Mouse (Mus musculus) cerebellum, postnatal 4 days (tissue): Measurements from ENCODE around the gene Pigx.

Experiments used
- DNase-seq, 2 experiments: peaks; one replicate each; pipeline ENCODE4 v3.0.0; 2022; ENCODE audit warnings: low spot score in 2 of 2, mixed read lengths in 1 of 2

The Pigx gene

DNA sequence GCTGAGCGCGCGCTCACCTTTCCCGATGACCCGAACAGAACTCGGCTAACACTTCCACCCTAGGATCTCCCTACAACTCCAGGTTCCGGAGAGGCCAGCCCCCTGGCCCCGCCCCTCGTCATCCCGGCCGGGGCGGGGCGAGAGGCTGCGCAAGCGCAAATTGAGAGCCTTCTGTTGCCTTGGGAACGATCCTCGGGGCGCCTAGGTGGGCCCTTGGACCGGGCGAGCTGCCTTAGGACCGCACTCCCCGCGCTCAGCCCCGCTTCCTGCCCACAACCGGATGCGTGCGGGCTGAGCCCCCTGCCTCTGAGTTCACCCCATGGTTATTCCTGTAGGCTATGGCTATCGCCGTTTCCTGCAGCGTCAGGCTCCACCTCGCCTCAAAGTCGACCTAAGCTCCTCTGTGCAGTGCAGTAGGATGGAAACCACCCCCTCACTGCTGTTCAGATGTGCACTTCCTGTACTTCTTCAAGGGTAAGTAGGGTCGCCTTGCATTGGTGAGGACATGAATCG, at the start of gene Pigx, which contains the start of gene Cep19:
Gene Pigx (minus strand): TSS at position 103 of the 513 bp plus-strand sequence.
Gene Cep19 (plus strand): TSS at position 163 of the 513 bp plus-strand sequence.
- peak; percentile 64 to 87 for DNase-seq

DNA sequence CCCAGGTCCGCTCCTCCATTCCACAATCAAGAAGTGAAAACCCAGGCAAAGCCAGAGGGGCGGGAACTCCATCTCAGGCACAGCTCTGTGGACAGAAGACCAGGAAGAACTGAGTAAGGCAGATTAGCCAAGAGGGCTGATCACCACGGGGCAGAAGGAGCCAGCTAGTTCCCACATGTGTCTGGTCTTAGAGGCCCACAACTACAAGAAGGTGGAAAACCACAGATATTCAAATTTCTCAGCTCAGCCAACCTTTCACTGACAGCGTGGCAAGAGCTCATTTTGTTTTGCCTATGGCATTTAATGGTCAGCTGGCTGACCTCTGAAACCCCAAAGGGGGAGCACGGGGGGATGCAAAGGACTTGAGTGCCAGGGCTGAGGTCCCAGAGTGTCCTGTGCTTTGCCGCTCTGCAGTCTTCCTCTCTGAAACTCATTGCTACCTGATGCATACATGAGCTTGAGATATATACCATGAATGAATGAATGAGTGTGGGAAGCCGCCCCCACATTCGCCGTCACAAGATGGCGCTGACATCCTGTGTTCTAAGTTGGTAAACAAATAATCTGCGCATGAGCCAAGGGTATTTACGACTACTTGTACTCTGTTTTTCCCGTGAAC, 48.2 kb upstream of the Pigx start:
- no peak for DNase-seq

DNA sequence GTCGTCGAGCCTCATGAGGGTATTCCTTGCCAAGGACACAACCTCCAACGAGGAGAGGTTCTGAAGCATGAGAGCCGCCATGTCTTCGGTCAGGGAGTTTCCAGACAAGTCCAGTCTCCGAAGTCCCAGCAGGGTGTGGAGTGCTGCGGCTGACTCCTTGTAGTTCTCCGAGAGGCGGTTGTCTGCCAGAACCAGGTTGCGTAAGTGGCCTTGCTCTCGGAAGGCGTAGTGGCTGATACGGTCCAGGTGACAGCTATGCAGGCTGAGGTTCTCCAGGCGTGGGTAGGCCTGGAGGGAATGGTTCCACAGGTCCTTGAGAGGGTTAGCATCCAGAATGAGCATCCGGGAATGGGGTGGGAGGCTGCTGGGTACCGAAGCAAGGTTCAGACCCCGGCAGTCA, 45.1 kb upstream of the Pigx start:
- DNase-seq = no peak

DNA sequence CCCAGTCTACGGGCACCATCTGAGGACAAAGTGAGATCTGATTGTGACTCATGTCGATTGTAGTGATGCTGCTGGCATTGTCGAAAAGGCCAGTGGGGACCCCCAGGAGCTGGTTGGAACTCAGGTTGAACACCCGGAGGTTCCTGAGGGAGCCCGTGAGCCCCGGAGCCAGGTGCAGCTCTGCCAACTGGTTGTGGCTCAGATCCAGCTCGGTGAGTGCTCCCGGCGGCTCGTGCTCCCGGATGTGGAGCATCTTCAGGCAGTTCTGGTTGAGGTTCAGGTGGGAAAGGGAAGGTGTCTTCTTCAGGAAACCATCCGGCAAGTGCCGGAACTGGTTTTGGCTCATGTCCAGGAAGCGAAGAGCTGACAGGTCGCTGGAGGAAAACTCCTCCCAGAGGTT, 44.2 kb upstream of the Pigx start:
- DNase-seq = no peak

DNA sequence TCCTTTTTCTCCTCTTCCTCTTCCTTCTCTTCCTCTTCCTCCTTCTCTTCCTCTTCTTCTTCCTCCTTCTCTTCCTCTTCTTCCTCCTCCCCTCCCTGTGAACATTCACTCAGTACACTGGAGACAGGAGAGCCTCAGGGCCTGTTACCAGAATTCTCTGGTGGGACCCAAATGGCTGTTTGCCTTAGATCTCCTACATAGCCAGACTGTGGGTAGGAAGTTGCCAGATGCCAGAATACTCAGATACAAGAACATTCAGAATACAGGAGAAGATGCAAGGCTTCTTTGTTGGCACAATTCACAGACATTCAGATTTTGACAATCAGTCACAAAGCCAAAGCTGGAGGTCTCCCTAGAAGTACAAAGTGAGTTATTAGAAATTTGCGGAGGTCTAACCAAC, 39.4 kb upstream of the Pigx start:
- no peak for DNase-seq

DNA sequence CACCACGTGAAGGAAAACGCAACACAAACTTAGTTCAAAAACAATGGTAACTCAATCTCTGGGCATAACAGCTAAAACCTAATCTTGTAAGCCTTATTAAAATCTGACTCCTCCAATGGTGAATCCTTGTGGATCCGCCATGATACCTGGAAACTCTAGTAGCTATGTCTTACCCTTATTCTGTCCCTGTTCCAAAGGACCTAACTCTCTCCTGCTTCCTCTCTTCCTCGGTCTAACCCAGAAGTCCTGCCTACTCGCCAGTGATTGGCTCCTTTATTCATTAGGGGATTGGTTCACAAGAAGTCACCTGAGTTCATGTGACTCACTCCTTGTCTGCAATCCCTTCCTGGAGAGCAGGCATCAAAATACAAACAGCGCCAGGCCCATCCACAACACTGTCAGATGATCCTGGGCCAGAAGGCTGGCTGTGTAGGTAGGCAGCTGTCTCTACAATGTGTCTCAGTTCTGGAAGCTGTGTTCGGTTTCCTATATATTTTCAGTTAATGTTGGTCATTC, 36.4 kb upstream of the Pigx start:
- no peak for DNase-seq

DNA sequence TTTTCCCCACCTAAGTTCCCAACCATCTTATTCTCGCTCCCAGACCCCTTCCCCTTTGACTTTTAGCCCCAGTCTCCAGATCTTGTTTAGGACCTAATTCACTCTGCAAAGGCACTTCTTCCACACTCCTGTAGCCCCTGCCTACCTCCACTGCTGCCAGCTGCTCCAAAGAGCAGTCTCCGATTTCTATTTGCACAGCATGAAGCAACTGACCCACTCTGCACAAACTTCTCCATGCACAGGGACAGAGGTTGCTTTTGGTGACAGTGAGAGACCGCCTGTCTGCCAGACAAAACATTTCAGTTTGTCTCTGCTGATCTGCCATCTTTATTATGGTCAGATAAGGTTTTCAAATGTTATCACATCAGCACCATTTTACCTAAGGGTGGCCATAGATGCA, 33.6 kb upstream of the Pigx start:
- DNase-seq = no peak

DNA sequence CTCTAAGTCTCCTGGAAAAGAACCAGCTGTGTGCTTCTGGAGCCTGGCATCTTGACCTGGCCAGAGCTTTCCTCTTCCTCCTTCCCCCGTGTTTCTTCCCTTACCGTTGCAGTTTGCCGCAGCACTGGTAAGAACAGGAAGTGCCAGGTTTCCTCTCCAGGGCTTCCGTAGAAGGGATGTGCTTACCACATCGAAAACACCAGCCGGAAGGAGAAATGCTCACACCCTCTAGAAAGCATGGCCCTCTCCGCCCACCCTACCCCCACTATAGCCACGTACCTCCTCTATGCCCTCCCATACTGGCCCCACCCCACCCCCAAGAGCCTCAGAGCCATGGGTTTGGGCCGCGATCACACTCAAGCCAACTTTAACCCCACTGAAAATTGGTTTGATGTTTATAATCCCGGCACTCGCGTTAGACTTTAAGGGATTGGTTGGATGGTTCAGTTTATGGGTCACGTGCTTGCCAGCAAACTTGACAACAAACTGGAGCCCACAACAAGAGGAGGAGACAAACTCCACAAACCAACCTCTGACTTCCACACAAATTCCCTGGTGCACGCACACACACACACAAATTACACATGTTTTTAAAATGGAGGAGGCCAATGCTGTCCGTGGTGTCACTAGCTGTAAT, 30.8 kb upstream of the Pigx start:
- DNase-seq = no peak

DNA sequence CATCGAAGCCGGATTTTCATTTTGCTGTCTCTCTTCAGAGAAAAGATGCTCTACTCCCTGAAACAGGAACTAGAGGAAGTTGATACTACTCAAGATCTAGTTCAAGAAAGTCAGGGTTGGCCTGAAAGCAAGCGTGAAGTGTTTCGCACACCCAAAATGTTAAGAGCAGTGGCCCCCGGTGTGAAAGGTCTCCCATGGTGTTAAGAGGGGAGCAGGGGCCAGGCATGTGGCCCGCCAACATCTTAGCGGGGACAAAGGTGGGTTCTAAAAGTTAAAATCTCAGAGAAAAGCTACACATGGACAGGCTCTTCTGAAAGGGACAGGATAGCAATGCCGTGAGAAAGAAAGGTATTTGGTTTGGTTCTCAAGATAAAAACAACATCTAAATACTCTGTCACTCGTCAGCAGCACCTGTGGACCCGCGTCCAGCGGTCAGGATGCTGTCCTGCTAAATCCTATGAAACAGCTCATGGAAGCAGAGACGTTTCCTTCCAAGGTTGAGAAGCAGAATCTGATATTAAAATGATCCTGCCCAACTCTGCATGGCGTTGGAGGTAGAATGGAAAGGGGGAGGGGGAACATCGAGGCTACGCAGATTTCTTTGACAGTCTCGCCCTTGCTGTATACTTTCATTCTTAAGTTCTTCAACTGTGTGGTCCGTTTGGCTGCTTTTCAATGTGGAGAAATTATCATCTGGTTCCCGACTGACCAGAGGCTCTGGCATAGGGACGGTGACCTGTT, 30.1 kb upstream of the Pigx start:
- DNase-seq = no peak

DNA sequence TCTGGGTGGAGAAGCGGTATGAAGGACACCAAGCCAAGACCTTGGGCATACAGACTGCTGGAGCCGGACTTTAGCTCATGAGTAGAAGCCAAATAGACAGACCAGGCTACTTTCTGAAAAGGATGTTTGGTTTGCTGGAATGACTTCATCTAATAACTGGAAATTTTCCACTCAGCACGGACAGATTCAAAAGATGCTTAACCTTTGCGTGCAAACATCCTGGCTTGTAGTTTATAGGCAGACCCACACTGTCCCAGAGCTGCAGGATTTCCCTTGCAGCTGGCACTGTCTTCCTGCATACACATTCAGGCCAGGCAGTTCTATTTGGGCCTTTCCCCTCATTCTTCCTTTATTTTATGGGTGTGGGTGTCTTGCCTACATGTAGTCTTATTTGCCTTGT, 27.5 kb upstream of the Pigx start:
- no peak for DNase-seq

DNA sequence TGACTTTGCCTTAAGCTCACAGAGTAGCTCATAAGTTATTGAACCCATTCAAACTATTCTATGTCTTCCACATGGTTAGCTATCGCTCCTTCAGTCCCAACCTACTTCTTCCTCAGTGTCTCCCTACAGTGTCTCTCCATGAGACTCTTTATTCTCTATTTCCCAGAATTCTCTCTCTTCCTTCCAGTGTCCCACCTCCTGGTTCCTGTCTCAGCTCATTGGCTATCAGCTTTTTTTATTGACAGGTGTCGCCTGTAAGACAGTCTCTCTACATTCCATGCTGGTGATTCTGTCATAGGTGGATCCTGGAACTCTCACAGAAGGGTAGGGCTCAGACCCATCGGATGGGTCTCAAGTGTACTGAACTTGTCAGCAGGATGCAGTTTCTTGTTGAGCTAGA, 25.8 kb upstream of the Pigx start:
- DNase-seq = no peak

DNA sequence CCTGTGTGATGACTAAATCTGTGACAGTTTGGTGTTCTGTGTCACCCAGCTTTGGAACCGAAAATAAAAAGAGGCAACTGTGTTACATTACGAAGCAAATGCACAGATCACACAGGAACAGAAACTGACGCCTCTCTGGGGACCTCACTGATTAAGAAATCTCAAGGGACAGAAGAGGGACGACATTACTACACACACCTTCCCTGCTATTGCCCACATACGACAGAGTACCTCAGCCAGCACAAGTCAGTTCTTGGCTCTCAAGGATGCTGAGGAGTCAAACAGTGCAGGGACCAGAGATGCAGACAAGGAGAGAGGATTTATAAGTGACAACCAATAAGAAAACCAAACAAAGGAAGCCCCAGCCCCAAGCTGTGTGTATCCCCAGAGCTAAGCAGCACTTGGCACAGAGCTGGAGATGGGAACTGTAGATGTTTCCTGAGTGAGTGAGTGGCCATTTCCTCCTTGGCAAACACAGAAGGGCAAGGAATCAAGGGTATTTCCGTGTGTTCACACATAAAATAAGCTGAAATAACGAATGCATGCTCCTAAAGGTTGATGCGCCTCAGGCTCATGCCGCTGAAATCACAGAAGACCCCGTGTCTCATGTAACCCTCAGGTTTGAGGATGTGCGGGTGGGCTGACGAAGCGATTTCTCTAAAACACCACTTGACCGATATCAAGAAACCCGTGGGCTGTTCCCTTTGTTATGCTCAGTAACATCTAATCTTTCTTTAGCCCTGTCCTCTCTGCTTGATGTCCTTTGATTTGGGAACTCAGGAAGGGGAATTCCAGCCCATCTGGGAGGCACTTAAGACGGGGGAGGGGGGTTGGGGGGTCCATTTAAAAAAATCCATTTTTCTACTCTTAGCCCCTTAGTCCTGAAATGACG, 25.1 kb upstream of the Pigx start:
- DNase-seq = no peak

DNA sequence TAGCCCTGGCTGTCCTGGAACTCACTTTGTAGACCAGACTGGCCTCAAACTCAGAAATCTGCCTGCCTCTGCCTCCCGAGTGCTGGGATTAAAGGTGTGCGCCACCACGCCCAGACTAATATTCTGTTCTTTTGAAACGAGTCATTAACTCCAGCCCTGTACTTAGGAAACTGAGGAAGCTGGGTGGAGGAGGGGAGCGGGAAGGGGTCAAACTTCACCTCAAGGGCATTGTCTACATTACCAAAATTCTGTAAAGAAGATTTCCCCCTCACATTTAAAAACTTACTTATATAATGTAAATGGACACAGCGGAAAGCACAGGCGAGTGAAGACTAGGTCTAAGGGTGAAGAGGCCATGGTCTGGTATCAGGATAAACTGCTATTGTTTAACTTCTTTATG, 24.5 kb upstream of the Pigx start:
- DNase-seq = no peak

DNA sequence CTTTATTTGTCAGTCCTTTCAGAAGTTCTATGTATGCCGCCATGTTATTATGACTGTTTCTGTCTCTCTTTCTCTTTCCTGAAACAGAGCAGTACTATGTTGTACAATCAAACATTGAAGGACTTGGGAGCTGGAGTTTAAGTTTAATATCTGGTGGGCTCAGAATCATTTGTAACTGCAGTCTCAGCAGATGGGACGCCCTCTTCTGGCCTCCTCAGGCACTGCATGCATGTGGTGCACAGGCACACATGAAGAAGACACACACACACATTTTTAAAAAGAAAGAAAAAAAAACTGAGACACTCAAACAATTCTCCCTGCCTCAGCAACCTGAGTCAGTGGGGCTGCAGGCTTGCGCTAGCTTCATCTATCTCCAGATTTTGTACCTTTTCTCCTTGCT, 20.9 kb upstream of the Pigx start:
- no peak for DNase-seq

DNA sequence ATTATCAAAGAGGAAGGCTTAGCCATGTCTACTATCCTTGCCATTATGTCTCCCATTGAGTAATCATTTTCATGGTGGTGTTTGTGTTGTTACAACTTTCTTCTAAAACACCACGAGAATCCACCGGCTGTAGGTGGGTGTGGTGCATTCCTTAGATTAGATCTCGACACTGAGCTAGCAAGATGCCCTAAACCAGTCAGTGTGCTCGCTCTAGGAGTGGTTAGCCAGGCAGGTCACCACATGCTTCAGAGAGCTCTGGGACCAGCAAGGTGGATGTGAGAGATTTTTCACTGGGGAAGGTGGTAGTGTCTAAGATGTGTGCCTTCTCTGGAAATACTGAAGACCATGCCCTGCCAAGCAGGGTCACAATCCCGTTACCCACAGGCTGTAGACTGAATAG, 16.6 kb upstream of the Pigx start:
- DNase-seq = no peak

DNA sequence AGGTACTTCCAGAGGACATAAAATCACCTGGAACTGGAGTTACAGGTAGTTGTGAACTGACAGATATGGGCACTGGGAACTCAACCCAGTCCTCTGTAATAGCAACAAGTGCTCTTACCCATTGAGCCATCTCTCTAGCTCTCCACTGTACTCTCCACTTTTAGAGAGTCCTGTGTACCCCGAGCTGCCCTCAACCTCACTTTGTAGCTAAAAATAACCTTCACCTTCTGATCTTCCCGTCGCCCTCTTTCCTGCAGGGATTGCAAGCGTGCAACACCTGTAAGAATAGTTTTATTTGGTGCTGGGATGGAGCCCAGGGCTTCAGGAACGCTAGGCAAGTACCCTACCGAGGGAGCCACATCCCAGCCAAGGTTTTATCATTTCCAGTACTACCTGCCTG, 16.2 kb upstream of the Pigx start:
- no peak for DNase-seq

DNA sequence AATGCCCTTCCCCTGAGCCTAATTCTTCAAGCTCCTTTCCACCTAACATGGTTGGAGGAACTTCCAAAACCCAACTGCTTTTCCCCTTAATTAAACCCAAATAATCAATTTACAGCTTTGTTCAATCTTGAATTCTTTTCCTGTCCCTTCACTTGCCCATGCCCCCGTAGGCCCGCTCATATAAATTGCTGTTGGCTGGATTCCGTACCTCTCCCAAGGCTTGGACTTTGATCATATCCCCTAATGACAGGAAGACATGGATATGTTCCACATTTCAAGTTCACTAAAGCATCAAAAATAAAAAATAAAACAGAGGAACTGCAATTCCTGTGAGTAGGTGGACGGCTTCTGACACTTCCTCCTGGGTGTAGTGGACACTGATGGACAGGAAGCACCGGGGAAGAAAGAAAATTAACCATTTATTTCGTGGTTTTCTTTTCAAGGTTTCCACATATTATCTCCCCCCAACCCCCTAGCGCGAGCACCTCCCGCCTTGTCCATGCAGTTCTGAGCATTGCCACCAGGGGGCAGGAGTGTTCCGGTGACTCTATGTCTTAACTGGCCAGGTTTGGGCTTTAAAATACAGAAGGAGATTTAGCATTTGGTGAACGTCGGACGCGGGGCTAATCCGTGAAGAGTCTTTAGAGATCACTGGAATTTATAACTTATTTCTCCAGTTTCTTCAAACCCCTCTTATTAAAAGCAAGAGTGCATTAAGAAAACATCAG, 15.6 kb upstream of the Pigx start:
- peak; percentile 85 to 86 for DNase-seq

DNA sequence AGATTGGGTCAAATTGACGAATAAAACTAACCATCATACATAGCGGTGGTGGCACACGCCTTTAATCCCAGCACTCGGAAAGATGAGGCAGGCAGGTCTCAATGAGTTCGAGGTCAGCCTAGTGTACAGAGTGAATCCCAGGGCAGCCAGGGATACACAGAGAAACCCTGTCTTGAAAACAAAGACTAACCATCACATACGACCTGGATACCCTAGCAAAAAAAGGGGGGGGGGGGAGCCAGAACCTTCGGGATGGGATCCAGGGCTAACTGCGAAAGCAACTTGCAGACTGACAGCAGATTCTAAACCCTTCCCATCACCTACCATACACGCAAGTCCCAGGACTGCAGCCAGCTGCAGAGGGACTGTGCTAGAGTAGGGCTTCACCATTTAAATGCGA, 14.9 kb upstream of the Pigx start:
- DNase-seq = no peak

DNA sequence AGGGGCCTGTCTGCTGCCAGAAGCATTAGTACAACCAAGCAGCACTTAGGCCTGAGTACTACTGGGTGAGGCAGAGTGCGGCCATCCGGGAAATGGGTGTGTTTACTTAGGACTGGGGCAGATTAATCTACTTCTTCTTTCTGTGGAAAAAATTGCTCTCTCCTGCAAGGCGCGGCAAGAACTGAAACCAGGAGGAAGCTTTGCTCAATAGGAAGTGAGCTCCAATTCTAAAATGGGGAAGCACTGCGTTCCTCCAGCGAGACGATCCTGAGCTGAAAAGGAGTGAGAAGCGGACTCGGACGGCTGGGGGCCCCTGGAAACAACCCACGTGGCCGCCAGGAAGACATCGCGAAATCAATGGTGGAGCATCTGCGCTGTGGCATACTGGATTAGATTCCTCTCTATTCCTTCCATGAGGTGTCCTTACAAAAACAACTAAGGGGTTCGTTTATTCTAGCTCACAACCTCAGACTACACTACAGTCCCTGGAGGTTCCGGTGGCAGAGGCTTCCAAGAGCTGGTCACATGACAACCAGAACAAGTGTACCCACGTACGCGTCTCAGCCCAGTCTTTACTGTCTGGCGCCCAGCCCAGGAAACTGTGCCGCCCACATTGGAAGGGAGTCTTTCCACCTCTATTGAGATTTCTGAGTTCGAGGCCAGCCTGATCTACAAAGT, 14.1 kb upstream of the Pigx start:
- peak in 1 of 2 experiments; percentile 9 for DNase-seq

DNA sequence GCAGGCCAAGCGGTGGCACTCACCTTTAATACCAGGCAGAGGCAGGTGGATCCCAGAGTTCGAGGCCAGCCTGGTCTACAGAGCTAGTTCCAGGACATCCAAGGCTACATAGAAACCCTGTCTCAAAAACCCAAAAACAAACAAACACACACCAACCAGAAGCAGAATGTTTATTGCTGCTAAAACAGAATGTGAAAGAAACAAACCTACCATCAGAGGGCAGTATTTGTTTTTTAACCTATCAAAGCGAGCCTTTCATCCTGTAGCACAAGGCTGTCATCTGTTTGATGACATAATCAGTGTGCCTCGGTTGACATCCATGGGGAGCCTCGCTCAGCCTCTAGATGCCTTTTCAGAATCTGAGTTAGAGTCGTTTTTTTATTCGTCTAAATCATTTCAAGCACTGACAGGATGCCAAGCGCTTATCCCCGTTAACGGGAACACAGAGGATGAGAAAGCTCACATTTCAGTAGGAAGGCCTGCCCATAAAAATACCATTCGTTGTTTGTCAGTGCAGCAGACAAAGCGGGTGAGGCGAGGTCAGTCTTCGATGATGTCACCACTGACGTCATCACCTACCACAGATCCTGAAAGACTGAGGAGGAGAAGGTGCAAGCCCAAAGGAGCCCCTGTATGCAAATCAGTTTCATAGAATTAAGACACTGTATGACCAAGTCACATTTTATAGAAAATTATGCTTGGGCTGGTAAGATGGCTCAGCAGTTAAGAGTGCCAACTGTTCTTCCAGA, 11.6 kb upstream of the Pigx start:
- no peak for DNase-seq
